Mouse (Mus musculus) ES-E14 (cell line): ENCODE data around the gene Psmd2.
A peak's percentile ranks its signal among the peaks of the same experiment; 100 is the strongest.

ENCODE experiments used
- HCFC1 ChIP-seq: IDR thresholded peaks from 2 replicates; pipeline ENCODE4 v1.6.1; 2012; ENCODE audit warnings: low read length, inconsistent platforms, borderline replicate concordance; ENCODE audit not compliant: insufficient read depth
- MAFK ChIP-seq: IDR thresholded peaks from 2 replicates; pipeline ENCODE4 v1.6.1; 2014; ENCODE audit warnings: mild to moderate bottlenecking, low read depth, low read length, inconsistent platforms; ENCODE audit not compliant: insufficient read depth
- ZC3H11A ChIP-seq: IDR thresholded peaks from 2 replicates; pipeline ENCODE4 v1.6.1; 2012; ENCODE audit warnings: low read depth, mild to moderate bottlenecking, inconsistent platforms, low read length, borderline replicate concordance
- ZNF384 ChIP-seq: IDR thresholded peaks from 2 replicates; pipeline ENCODE4 v1.6.1; 2012; ENCODE audit warnings: low read depth, low read length, inconsistent platforms

DNA sequence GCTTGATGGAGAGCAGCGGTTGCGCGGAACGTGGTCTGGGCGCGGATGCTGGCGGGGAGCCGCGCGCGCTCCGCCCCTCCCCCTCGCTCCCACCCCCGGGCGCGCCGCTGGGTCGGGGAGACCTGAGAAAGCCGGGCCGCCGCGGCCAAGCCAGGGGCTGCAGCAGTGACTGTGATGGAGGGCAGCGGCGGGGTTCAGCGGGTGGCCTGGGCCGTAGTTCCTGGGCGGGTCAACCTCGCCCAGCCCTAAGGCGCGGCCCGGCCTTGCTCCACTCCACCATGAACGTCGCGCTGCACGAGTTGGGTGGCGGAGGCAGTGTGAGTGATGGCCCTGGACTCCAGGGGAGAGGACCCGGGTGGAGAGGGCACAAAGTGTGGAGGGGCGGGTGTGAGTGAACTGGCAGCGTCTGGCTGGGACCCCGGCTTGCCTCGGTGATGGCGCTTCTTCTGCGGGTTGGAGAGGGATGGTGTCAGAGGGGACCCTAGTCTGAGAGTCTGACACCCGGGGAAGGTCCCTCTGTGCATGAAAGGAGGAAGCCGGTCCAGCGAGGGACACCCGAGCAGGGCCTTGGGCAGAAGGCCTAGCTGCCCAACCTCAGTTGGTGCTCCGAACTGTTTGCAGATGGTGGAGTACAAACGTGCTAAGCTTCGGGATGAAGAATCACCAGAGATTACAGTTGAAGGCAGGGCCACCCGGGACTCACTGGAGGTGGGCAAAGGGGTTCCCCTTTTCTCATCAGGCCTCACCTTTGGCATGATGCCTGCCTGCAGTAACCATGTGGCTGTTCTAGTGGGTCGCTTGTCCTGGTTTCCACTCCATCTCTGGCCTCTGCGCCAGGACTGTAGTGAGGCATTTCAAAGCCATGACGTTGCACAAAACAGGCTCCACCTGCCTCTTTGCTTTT lies 21.5 kb upstream of the Psmd2 start, which contains the start of gene Ece2:
- TF ChIP-seq ZNF384 (no peak), ZC3H11A (no peak), HCFC1 (no peak), MAFK (0 out of 2 replicates have a peak, but pooled peaks have one; percentile 41)
